Mouse (Mus musculus) cerebellum, adult 11 months (tissue): ENCODE data around the gene Rmnd1.
"Not testable (repeated sequence)": the region's sequence is repeated elsewhere in the genome, so short reads cannot be mapped to it uniquely, and the experiment has no call there.

Source experiments
- DNase-seq: peaks from one replicate; pipeline ENCODE4 v3.0.0; 2022

Gene Rmnd1

DNA sequence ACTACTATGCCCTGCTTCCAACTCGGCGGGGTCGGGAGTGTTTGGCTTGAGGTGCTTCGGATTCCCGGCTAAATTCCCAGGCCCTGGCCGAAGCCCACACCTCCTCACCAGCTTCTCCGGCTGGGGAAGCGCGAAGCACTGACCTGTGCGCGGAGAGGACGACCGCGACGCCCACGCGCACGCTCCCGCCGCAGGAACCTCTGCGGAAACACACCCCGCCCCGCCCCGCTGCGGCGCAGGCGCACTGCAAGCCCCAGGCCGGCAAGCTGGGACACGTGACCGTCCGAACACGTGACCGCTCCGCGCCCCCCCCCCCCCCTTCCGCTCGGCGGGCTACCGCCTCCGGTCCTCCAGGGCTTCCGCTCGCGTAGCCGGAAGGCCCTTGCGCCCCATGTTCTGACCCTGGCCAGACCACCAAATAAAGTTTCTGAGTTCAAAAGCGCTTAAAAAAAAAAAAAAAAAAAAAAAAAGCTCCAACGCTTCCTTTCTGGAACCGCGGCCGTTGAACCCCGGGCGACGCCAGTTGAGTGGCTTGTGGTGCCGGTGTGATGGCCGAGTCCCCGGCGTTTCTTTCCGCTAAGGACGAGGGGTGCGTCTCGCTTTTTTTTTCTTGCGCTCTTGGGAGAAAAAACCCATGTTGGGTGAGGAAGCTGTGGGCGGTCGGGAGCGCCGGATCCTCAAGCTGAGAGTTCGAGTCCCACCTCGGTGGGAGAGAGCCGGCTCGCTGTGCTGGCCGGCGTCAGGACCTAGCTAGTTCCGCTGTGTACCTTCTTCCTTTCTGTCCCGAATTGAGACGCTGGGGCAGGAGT, at the start of gene Rmnd1, which contains the start of gene Armt1:
Gene Rmnd1 (minus strand): TSS at position 266 of the 809 bp plus-strand sequence.
Gene Armt1 (plus strand): TSS at position 345 of the 809 bp plus-strand sequence.
- peak; percentile 96 for DNase-seq

DNA sequence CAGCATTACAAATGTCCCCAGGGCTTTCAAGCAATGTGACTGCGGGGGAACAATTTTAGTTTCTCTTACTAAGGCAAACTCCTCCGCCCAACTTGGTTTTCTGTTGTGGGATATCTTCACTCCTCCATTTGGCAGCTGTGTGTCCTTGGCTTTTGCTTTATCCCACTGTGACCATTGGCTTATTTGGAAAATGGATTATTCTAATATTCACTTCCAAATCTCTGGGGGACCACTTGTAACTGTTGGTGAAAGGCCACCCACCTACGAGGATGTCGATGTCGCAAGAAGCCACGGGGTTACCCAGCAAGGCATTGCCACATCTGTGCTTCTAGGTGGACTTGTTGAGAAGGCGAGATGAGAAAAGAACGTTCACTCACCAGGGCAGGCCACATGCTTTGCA, 49.5 kb upstream of the Rmnd1 start:
- DNase-seq, result no peak

DNA sequence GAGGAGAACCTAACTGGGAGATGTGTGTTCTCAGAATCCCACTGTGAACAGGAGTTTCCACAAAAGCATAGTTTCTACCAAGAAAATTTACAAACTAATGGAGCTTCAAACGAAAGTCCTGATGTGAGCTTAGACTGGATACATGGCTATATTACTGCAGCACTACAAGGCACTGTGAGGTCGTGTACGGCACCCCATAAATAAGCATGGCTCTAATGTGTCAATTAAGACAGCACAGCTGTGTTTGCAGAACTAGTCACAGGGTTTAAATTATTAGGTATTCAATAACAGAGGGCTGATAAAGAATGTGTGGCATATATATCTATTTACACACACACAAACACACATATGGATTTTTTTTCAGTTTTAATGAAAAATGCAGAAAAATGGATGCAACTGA, 48.7 kb upstream of the Rmnd1 start:
- no peak for DNase-seq

DNA sequence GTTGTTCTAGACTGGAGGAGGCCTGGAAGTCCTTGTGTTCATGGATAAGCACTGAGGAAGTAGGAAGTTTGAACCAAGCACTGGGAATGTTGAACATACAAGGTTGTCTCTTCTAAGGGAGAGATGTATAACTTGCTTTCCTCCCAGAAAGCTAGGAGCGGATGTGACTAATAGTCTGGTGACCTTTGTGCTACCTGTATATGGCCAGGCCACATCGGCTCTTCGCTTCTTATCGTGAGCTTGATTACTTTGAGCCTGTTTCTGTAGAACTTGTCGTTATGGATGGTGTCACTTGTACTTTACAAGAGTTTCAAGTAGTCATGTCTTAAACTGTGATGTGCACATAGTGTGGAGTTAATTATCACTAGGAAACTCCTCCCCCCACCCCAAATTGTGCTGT, 44.4 kb upstream of the Rmnd1 start:
- no peak for DNase-seq

DNA sequence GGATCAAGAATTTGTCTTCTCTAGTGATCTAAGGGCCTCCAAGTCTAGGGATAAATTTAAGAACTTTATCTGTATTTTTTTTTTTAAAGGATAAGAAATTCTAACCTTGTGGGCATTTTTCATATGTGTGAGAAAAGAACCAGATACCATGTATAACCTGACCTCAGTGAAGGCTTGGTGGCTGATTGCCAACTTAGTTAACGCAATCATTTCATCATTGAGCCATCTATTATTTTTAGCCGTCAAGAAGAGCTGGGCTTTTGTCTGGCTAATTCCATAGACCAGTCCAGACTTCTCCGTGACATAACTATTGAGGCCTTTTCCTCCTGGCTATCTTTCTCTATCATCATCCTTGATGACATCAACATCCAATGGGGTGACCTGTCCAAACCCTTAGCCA, 43.2 kb upstream of the Rmnd1 start:
- no peak for DNase-seq

DNA sequence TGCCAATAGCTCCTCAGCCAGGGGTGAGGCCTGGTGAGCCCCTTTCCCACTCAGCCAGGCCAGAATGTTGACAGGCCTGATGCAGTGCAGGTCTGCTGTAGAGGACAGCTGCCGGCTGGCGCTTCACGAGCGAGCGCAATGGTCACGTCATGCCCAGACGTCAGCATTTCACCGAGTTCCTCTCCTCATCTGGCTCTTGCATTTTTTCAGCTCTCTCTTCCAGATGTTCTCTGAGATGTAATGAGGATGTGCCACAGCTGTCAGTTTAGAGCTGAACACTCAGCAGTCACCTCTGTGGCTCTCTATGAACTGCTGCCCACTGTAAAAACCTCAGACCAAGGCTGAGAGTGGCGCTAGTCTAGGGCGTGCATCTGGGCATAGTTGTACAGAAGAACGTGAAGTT, 41.4 kb upstream of the Rmnd1 start:
- DNase-seq, result no peak

DNA sequence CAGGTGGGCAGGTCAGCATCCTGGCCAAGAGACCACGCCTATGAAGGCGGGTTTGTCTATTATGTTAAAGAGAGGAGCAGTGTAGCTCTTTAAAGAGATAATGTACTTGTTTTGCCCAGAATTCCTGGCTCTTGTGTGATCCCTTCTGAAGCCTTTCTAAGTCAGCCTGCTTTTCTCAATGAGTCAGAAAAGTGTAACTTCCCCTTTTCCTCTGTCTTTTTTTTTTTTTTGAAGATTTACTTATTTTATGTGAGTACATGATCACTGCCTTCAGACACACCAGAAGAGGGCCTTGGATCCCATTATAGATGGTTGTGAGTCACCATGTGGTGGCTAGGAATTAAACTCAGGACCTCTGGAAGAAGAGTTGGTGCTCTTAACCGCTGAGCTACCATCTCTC, 37.2 kb upstream of the Rmnd1 start:
- DNase-seq, result no peak

DNA sequence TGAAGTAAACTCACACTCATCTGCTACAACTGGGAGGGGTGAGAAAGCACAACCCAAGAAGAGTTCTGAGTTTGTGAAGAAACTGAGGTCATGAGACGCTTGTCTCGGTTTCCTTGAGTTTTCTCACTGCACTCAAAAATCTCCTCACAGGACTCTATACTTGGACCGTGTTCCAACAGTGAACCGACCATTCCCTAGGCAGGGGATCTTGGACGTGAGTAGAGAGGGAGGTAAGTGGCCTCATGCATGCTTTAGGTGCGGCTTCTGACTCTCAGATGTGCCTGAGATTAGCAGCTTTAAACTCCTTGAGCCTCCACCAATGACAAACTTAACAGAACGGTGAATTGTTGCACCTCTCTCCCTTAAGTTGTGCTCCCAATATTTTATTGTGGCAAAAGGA, 33.6 kb upstream of the Rmnd1 start:
- DNase-seq, result no peak

DNA sequence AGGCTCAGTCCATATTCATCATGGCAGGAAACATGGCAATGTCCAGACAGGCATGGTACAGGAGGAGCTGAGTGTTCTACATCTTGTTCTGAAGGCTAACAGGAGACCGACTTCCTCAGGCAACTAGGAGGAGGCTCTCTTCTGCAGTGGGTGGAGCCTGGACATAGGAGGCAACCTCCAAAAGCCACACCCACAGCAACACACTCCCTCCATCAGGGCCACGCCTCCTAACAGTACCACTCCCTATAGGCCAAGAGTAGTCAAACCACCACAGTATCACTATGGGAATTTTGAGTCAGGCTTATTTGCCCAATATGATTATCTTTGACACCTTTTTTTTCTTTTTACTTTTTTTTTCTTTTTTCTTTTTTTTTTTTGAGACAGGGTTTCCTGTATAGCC, 28.0 kb upstream of the Rmnd1 start:
- no peak for DNase-seq

DNA sequence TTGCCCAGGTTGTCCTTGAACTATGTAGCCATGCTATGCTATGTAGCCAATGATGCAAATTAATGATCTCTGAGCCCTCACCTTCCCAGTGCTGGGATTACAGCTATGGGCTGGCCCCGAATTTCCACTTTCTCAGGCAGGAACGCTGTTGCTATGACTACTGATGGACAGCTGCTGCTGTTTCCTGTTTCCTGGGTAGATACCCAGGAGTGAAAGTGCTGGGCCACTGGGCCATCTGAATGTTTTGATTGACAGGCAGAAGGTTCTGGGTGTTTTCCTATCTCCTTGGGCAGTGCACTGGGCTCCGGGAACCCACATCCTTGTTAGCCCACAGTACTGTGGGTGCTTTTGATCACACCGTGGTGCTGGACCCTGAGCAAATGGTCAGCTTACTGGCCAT, 24.2 kb upstream of the Rmnd1 start:
- DNase-seq, result no peak

DNA sequence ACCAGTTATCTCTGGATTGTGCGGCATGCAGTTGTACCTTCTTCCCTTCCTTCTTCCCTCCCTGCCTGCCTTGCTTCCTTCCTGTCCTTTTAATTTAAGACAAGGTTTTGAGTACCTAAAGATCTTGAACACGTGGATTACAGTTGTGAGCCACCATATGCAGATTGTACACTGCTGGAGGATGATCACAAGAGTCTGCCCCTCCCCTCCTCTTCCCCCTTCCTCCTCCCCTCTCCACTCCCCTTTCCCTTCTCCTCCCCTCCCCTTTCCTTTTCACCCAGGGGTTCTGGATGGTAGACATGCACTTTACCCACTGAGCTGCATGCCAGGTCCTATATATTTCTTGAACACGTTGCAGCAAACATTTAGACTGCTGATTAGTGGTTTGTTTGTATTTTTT, 3.2 kb upstream of the Rmnd1 start:
- DNase-seq, result no peak

DNA sequence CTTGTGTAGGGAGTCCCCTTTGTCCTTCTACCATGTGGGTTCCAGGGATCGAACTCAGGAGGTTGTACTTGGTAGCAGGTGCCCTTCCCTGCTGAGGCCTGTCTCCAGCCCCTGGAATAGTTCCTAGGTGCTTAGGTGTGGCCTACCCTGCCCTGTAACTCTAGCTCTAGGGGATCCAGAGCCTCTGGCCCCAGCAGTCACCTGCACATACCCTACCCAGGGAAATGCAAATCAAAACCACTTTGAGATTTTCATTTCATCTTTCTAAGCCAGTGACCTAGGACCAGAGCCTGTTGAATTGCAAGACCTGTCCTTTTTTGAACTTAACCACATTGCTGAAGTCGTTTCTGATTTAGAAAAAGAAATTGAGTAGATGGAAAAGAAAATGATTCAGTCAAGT, 1.7 kb upstream of the Rmnd1 start:
- DNase-seq, result not testable (repeated sequence)

DNA sequence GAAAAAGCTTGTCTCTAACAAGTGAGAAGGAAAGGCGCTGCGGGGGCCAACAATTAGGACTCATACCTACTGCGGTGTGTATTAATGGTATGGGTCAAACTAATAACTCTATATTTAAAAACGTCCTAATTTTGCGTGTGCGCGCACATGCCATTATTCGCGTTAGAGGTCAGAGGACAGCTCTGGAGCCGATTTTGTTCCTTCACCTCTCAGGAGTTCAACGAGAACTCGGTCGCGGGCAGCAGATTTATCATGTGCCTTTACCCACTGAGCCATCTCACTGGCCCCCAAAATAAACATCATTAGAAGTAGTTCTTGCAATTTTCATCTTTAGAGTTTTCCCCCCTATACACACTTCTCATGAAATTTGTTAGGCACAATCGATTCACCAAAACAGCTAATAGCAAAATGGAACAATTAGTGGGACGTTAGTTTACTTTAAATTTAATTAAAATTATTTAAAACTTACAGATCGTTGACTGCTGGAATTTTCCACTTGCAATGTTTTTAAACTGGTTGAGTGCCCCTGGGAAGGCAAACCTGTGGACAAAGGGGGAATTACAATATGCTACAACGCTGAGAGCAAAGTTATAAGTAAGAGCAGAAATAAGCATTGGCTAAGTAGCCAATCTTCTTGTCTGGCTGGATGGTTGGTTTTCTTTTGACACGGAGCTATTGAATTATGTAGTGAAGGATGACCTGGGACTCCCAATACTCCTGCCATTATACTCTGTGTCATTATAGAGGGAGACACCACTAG, 988 bp upstream of the Rmnd1 start:
- DNase-seq, result no peak

DNA sequence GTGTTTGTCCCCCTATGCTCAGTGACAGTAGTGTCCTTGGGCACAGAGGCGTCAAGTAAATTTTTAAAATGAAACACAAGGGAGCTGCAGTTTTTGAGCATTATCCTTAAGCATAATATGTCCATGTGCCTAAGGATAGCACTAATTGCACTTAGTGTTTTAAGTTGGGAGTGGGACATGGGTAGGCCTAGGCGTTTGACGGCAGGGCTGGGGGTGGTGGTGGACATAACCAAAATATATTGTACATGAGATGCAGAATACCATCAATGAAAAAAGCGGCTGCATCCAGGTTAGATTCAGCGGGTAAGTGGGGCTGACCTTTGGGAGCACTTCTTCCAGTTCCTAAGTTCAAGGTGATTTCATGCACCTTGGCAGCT, 454 bp downstream of the Rmnd1 start:
- DNase-seq, result no peak

DNA sequence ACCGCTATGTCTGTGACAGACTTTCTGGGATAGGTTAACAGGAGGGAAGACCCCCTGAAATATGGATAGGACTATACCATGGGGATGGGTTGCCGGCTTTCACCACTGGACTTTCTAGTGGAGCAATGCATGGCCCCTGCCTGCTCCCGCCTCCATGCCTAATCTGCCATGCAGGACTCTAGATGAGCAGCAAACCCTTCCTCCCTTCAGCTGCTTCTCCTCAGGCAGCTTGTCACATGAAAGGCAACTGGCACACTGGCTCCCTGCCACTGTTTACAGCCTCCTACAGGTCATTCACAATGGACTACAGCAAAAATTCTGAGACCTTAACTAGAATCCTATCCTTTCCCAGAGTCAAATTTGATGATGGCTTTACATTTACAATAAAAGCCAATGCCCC, 1.4 kb downstream of the Rmnd1 start:
- peak; percentile 62 for DNase-seq

DNA sequence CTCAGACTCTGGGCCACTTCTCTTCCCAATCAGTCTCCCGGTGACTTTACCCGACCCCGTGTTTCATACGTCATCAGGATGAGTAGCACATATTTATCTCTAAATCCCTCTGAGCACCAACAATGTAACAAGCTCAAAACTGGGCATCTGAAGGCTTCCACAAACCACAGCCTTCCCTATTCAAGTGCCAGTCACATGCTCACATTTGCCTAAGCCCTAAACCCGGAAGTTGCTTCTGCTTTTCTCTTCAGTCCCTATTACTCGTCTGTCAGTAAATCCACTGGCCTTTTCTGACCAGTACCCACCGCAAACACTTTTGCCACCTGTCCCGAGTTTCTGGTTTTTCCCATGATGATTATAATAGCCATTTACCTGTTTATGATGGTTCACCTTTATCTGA, 1.8 kb downstream of the Rmnd1 start:
- DNase-seq, result no peak

DNA sequence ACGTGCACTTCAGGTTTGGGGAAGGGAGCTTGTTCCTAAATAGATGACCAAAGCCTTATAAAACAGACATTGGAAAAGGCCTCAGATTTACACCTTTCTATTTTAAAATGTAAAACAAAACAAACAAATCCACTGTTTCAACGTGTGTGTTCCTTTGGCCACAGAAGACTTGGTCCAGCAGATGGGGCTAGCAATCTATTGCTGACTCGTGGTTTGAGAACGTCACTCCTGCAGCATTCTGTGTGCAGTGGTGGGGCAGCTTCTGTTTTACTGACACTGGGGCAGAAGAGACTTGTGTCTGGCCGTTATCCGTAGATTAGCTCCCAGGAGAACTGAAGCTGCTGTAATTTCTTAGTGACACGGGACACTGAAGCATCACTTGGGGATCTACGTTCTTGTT, 6.9 kb downstream of the Rmnd1 start:
- DNase-seq, result no peak

DNA sequence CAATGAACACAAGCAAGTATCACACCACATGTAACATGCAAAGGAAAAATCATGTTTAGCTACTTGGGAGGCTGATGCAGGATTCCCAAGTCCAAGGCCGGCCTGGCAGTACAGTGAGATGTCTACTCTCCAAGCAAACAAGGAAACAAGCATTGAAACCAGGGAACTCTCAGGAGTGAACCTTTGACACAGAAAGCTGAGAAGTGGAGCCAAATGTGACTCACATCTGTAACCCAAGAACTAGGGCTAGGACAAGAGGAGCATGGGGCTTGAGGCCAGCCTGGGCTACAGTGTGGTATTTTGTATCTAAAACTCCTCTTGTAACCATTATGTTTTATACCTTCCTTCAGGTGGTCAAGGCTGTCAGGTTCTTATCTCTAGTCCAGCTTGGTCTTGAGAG, 25.0 kb downstream of the Rmnd1 start:
- no peak for DNase-seq

DNA sequence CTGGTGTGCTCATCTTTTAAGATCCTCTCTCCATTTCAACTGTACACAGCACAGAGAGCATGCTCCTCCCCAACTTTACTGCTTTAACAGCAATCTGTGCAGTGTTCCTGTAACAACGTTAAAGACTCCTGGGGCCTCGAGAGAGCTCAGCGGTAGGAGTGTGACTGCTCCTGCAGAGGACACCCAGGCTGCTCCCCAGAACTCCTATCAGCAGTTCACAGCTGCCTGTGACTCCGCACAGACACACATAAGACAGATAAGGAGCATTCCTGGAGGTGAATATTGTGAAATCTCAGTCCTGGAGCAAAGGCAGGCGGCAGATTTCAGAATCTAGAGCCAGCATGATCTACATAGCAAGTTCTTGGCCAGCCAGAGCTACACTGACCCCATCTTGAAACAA, 26.7 kb downstream of the Rmnd1 start:
- DNase-seq, result no peak

DNA sequence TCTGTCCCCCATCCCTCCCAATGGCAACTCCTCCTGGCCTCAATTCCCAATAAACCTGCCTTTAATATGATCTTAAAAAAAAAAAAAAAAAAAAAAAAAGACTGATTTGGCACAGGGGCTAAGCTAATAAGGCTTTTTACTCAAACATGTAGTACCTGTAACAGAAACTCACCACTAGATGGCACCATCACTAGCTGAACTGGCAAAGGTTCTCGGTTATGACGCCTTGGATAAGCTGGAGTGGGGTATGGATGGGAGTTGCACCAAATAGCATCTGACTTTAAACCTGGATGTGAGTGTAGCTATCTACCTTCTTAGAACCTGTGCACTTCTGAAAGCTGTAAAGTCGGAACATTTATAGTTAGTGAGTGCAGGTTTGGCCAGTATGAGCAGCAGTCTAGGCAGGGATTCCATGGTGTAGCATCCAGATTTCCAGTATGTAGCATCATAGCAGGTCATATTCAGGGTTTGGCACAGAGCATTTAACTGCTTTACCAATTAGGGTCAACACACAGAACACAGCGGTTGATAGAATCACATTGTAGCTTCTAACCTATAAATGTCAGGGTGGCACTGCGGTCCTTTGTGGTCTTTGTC, 27.2 kb downstream of the Rmnd1 start:
- no peak for DNase-seq

DNA sequence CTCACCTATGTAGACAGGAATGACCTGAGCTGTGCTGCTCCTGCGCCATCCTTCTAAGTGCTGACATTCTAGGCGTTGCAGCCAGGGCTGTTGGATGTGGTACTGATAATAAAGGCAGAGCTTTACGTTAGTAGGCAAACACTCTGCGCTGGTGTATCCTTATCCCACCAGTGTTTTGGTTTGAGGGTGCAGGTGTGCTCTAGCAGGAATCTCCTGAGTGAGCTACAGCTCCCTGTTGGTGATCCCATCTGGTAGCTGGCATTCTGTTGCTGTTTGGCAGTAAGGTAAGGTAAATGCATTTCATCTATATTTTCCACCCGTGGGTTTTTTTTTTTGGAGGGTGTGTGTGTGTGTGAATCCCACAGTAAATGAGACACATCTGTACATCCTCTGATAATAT, 34.1 kb downstream of the Rmnd1 start:
- no peak for DNase-seq

DNA sequence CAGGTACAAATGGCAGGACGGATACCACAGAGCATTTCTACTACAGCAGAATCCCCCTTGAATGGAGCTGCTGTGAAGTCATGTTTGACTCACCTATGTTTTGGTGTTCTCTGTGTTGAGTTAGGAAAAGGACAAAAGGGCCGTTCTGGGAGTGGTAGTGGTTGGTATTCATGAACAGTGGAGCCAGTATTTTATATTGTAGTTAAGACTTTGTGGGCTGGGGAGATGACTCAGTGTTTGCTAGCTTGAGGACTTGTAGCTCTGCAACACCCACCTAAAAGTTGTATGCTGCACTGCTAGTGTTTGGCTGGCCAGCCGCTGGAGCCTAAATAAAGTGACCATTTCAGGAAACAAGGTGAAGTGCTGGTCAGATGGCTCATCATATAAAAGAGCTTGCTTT, 36.9 kb downstream of the Rmnd1 start:
- DNase-seq, result no peak

DNA sequence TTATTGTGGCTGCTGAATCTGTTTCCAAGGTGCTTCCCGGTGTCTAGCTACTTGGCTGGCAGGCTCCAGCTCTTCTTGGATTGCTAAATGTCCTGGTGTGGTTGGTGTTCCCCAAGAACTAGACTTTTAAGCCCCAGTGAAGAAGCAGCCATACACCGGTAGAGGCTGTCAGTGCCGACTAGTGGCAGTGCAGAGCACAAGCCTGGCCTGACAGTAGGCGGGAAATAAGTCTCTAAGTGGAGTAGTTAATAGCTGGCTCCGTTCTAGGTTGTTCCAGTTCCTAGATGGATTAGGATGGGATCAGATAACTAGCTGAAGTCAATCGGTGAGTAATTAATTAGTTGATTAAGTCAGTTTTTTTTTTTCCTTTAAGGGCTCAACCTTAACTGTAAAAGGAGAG, 40.3 kb downstream of the Rmnd1 start:
- DNase-seq, result no peak

DNA sequence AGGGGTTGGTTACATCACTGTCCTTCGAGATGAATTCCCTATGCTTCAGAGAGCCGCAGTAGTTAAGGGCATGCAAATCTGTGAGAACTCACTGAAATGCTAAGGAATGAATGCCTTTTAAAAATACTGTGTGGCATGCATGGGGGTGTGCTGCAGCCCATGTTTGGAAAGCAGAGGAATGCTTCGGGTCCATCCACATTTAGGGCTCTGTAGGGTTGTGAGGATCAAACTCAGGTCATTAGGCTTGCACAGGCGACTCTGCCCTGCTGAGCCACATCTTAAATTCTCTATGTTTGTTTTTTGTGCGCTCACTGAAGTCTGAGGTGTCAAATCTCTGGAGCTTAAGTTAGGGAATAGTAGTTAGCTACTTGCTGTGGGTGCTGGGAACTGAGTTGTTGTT, 41.1 kb downstream of the Rmnd1 start:
- DNase-seq, result no peak
